Mouse (Mus musculus) hematopoietic multipotent progenitor cell, adult 10-12 weeks (in vitro differentiated cells): ENCODE measurements around the gene Ttn. TPM values are rescaled to one million over a fixed set of nuclear protein-coding genes. Genes with fewer than 3 reads are reported as not detected.

Source experiments
- polyA plus RNA-seq: library from polyadenylated mRNA; stranded (reverse); fragments of >175 nt; gene quantifications from 2 replicates; pipeline ENCODE4 v1.2.3, GENCODE M21; 2012; ENCODE audit warnings: low replicate concordance

Gene Ttn
- polyA plus RNA-seq: 0.01 and 0.10 TPM in 2 replicates

GRCm38 (mm10) chr2:76982391-76983145 lies at the start of gene Ttn:
Gene Ttn, minus strand, starts transcription at chr2:76982547.

DNA sequence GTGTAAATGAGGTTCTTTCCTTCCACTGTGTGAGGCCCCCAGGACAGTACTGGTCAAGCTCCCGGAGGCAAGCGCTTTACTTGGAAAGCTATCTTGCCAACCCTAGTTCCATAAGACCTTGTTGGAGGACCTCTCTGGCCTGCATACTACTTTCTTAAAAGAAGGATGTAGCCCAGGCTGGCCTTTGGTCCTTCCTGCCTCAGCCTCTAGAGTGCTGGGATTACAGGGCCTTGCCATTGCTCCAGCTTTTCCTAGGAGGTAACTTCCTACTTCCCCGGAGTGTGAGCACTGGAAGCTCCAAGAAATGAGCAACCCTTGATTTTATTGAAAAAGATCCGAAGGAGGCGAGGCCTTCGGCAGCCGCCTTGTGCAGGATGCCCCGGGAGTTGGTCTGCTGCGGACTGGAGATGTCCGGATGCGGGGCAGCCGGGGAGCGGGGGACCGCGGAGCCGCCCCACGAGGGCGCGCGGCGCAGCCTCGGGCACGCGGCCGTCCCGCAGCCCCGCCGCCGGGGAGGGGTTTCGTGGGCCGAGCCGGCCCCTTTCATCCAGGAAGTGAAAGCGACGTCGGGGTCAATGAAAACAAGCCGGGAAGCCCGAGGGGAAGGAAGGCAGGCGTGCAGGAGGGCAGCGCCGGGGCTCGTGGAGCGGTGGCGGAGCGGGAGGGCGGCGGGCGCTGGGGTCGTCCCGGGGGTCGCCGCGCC lies 307.5 kb downstream of the Ttn start, which contains the start of gene Plekha3:
TSS of gene Plekha3 (plus strand) at position 557 of the 703 bp plus-strand sequence.

GRCm38 (mm10) chr2:76672966-76673392 lies 309.4 kb downstream of the Ttn start, which contains the start of gene Fkbp7:
Gene Fkbp7, minus strand, starts transcription at chr2:76673116.

Other genes starting within 250 kb of the Ttn start
- 0.02 TPM in 1 of 2 replicates, not detected in the other for gene Ccdc141, start 188.1 kb upstream of the Ttn start, polyA plus RNA-seq